Mouse (Mus musculus) midbrain, embryonic 12.5 days (tissue): ENCODE measurements around the gene Olfr678. TPM values are rescaled to one million over a fixed set of nuclear protein-coding genes. Genes with fewer than 3 reads are reported as not detected.
"Not testable (repeated sequence)": the region's sequence is repeated elsewhere in the genome, so short reads cannot be mapped to it uniquely, and the experiment has no call there.

Experiments used
- ATAC-seq: fragments of 200-750 bp; cut with Nextera tagmentation; 2 replicates; pipeline ENCODE4 v1.8.0; 2017; ENCODE audit warnings: low read depth, moderate TSS enrichment, moderate library complexity; ENCODE audit not compliant: low FRiP score
- H3K27ac ChIP-seq: fragments of 300-500 bp; sonication (generic); replicated peaks from 2 replicates; pipeline ENCODE4 v1.5.1; 2016; ENCODE audit warnings: mild to moderate bottlenecking
- H3K27me3 ChIP-seq: fragments of 300-500 bp; sonication (generic); 2 replicates; pipeline ENCODE4 v1.6.1; 2016; ENCODE audit warnings: mild to moderate bottlenecking
- H3K36me3 ChIP-seq: fragments of 300-500 bp; sonication (generic); 2 replicates; pipeline ENCODE4 v1.6.1; 2016
- H3K4me1 ChIP-seq: fragments of 300-500 bp; sonication (generic); 2 replicates; pipeline ENCODE4 v1.6.1; 2016
- H3K4me2 ChIP-seq: fragments of 300-500 bp; sonication (generic); replicated peaks from 2 replicates; pipeline ENCODE4 v1.6.1; 2016; ENCODE audit warnings: mild to moderate bottlenecking, moderate library complexity
- H3K4me3 ChIP-seq: fragments of 300-500 bp; sonication (generic); 2 replicates; pipeline ENCODE4 v1.5.1; 2016; ENCODE audit warnings: mild to moderate bottlenecking
- H3K9ac ChIP-seq: fragments of 300-500 bp; sonication (generic); replicated peaks from 2 replicates; pipeline ENCODE4 v1.6.1; 2016; ENCODE audit warnings: mild to moderate bottlenecking, moderate library complexity
- H3K9me3 ChIP-seq: fragments of 300-500 bp; sonication (generic); 2 replicates; pipeline ENCODE4 v1.6.1; 2016; ENCODE audit warnings: mild to moderate bottlenecking
- WGBS: fragments of 180-500 bp; shearing (Covaris S2); methylation state at CpG from one replicate; pipeline ENCODE4 v1.1.7; 2016; 5-methylcytosine and 5-hydroxymethylcytosine counted together
- polyA plus RNA-seq: library from polyadenylated mRNA; unstranded; fragments of >200 nt; fragmentation: Nextera tagmentation; extraction: Ambion mirVana; gene quantifications from 2 replicates; pipeline ENCODE4 v1.2.1, GENCODE M21; 2016

Olfr678 gene
- polyA plus RNA-seq, result not detected in 2 replicates

- 96% methylated on average over 1 of the region's 1 CpGs for WGBS
- no peak within 1 kb of the TSS for H3K4me2 ChIP-seq
Observed at GRCm38 (mm10) chr7:105064175-105064574, at the start of gene Olfr678. TSS of gene Olfr678 (plus strand) at chr7:105064475.

GRCm38 (mm10) chr7:105022530-105022929 is 41.7 kb upstream of the Olfr678 start:
- no peak for ATAC-seq
- no peak overlapping the region for H3K27ac ChIP-seq

More at GRCm38 (mm10) chr7:105064175-105064574, at the start of gene Olfr678:
- no peaks in the 10 kb centered on the region for H3K9me3 ChIP-seq
- no peaks in the 10 kb centered on the region for H3K27me3 ChIP-seq
- no peak for ATAC-seq
- no peaks in the 10 kb centered on the region for H3K36me3 ChIP-seq
- H3K27ac ChIP-seq, result no peak within 1 kb of the TSS
- H3K4me3 ChIP-seq, result no peak within 1 kb of the TSS
- no peak within 1 kb of the TSS for H3K9ac ChIP-seq
- no peaks in the 10 kb centered on the region for H3K4me1 ChIP-seq

GRCm38 (mm10) chr7:105028360-105028759 is 35.9 kb upstream of the Olfr678 start, which contains the start of gene Olfr675:
TSS of gene Olfr675 (minus strand) at chr7:105028460.
- Histone ChIP-seq H3K9me3 (no peaks in the 10 kb centered on the region), H3K27me3 (no peaks in the 10 kb centered on the region), H3K4me2 (no peak within 1 kb of the TSS), H3K27ac (no peak within 1 kb of the TSS), H3K4me1 (no peaks in the 10 kb centered on the region), H3K36me3 (no peaks in the 10 kb centered on the region), H3K4me3 (no peak within 1 kb of the TSS), H3K9ac (no peak within 1 kb of the TSS)
- ATAC-seq, result no peak
- 81% methylated on average over 1 of the region's 1 CpGs for WGBS

More at GRCm38 (mm10) chr7:105022530-105022929, 41.7 kb upstream of the Olfr678 start:
- 44% methylated on average over 1 of the region's 1 CpGs for WGBS
- Histone ChIP-seq H3K4me2 (no peak overlapping the region), H3K9me3 (no peaks in the 10 kb centered on the region), H3K4me3 (no peak overlapping the region), H3K4me1 (no peaks in the 10 kb centered on the region), H3K36me3 (no peaks in the 10 kb centered on the region), H3K27me3 (no peaks in the 10 kb centered on the region), H3K9ac (no peak overlapping the region)

GRCm38 (mm10) chr7:105032398-105032797 is 31.9 kb upstream of the Olfr678 start, which contains the start of gene Olfr676:
TSS of gene Olfr676 (plus strand) at chr7:105032698.
- H3K4me1 ChIP-seq, result no peaks in the 10 kb centered on the region
- no peaks in the 10 kb centered on the region for H3K36me3 ChIP-seq
- H3K9me3 ChIP-seq, result no peaks in the 10 kb centered on the region
- H3K4me3 ChIP-seq, result no peak within 1 kb of the TSS
- H3K4me2 ChIP-seq, result no peak within 1 kb of the TSS
- no peaks in the 10 kb centered on the region for H3K27me3 ChIP-seq
- no peak within 1 kb of the TSS for H3K9ac ChIP-seq
- no peak within 1 kb of the TSS for H3K27ac ChIP-seq
- no peak for ATAC-seq

- H3K27ac ChIP-seq, H3K9me3 ChIP-seq, H3K36me3 ChIP-seq, H3K27me3 ChIP-seq, H3K4me2 ChIP-seq, H3K9ac ChIP-seq, H3K4me3 ChIP-seq, ATAC-seq, H3K4me1 ChIP-seq: not testable (repeated sequence)
- 64% methylated on average over 5 of the region's 5 CpGs for WGBS
Observed at GRCm38 (mm10) chr7:105033836-105034235, 30.4 kb upstream of the Olfr678 start.

- no peak overlapping the region for H3K27ac ChIP-seq
- H3K9ac ChIP-seq, result no peak overlapping the region
- no peaks in the 10 kb centered on the region for H3K9me3 ChIP-seq
- no peak for ATAC-seq
- H3K36me3 ChIP-seq, result no peaks in the 10 kb centered on the region
- H3K4me3 ChIP-seq, result no peak overlapping the region
- no peak overlapping the region for H3K4me2 ChIP-seq
- no peaks in the 10 kb centered on the region for H3K27me3 ChIP-seq
- no peaks in the 10 kb centered on the region for H3K4me1 ChIP-seq
Observed at GRCm38 (mm10) chr7:105058951-105059350, 5.3 kb upstream of the Olfr678 start.

- Histone ChIP-seq H3K27ac (no peak within 1 kb of the TSS), H3K36me3 (no peaks in the 10 kb centered on the region), H3K4me3 (no peak within 1 kb of the TSS), H3K27me3 (no peaks in the 10 kb centered on the region), H3K9me3 (no peaks in the 10 kb centered on the region), H3K9ac (no peak within 1 kb of the TSS), H3K4me2 (no peak within 1 kb of the TSS), H3K4me1 (no peaks in the 10 kb centered on the region)
- no peak for ATAC-seq
- 60% methylated on average over 1 of the region's 1 CpGs for WGBS
Observed at GRCm38 (mm10) chr7:105080905-105081304, 16.6 kb downstream of the Olfr678 start, which contains the start of gene Olfr679. TSS of gene Olfr679 (plus strand) at chr7:105081205.

- ATAC-seq, H3K27ac ChIP-seq, H3K27me3 ChIP-seq: not testable (repeated sequence)
Observed at GRCm38 (mm10) chr7:105092717-105093116, 28.4 kb downstream of the Olfr678 start, which contains the start of gene Olfr680-ps1. TSS of gene Olfr680-ps1 (minus strand) at chr7:105092817.

GRCm38 (mm10) chr7:105116536-105116935 is 52.3 kb downstream of the Olfr678 start, which contains the start of gene Olfr681:
TSS of gene Olfr681 (plus strand) at chr7:105116836.
- Histone ChIP-seq H3K4me2 (no peak within 1 kb of the TSS), H3K4me3 (no peak within 1 kb of the TSS), H3K27ac (no peak within 1 kb of the TSS), H3K4me1 (no peaks in the 10 kb centered on the region), H3K9ac (no peak within 1 kb of the TSS), H3K27me3 (no peaks in the 10 kb centered on the region), H3K9me3 (no peaks in the 10 kb centered on the region), H3K36me3 (no peaks in the 10 kb centered on the region)
- no peak for ATAC-seq

More at GRCm38 (mm10) chr7:105092717-105093116, 28.4 kb downstream of the Olfr678 start, which contains the start of gene Olfr680-ps1:
- not testable (repeated sequence) for H3K36me3 ChIP-seq, H3K4me2 ChIP-seq, H3K4me1 ChIP-seq, H3K9me3 ChIP-seq, H3K4me3 ChIP-seq, H3K9ac ChIP-seq

Other genes starting within 250 kb of the Olfr678 start
- gene Usp17lb, start 221.9 kb upstream of the Olfr678 start, polyA plus RNA-seq, result not detected in 2 replicates
- not detected in 2 replicates for gene Usp17la, start 207.5 kb upstream of the Olfr678 start, polyA plus RNA-seq
- gene Olfr665, start 186.4 kb upstream of the Olfr678 start, polyA plus RNA-seq, result not detected in 2 replicates
- gene Olfr666, start 168.5 kb upstream of the Olfr678 start, polyA plus RNA-seq, result not detected in 2 replicates
- gene Olfr667, start 143.0 kb upstream of the Olfr678 start, polyA plus RNA-seq, result not detected in 2 replicates
- gene Olfr668, start 136.4 kb upstream of the Olfr678 start, polyA plus RNA-seq, result not detected in 2 replicates
- not detected in 2 replicates for gene Olfr669, start 130.2 kb upstream of the Olfr678 start, polyA plus RNA-seq
- not detected in 2 replicates for gene Olfr670, start 101.9 kb upstream of the Olfr678 start, polyA plus RNA-seq
- not detected in 2 replicates for gene Olfr671, start 85.3 kb upstream of the Olfr678 start, polyA plus RNA-seq
- gene Olfr672, start 62.4 kb upstream of the Olfr678 start, polyA plus RNA-seq, result not detected in 2 replicates
- not detected in 2 replicates for gene Olfr675, start 36.0 kb upstream of the Olfr678 start, polyA plus RNA-seq
- gene Olfr676, start 31.8 kb upstream of the Olfr678 start, polyA plus RNA-seq, result not detected in 2 replicates
- not detected in 2 replicates for gene Olfr677, start 13.1 kb upstream of the Olfr678 start, polyA plus RNA-seq
- not detected in 2 replicates for gene Olfr679, start 16.7 kb downstream of the Olfr678 start, polyA plus RNA-seq
- gene Olfr680-ps1, start 28.3 kb downstream of the Olfr678 start, polyA plus RNA-seq, result not detected in 2 replicates
- gene Olfr681, start 52.4 kb downstream of the Olfr678 start, polyA plus RNA-seq, result not detected in 2 replicates
- not detected in 2 replicates for gene Olfr683, start 82.5 kb downstream of the Olfr678 start, polyA plus RNA-seq
- not detected in 2 replicates for gene Olfr684, start 99.2 kb downstream of the Olfr678 start, polyA plus RNA-seq
- not detected in 2 replicates for gene Olfr685, start 121.5 kb downstream of the Olfr678 start, polyA plus RNA-seq
- not detected in 2 replicates for gene Olfr686, start 143.0 kb downstream of the Olfr678 start, polyA plus RNA-seq
- not detected in 2 replicates for gene Olfr688, start 223.6 kb downstream of the Olfr678 start, polyA plus RNA-seq
- gene Olfr689, start 246.7 kb downstream of the Olfr678 start, polyA plus RNA-seq, result not detected in 2 replicates